In genomic region chr19:28772840-28773570, GRCm38 (mm10) we compare ENCODE assay signal across 10 mouse cellular contexts.
DNase-seq lines count a peak whose midpoint lies in the region; ATAC-seq and TF ChIP-seq lines count a peak whose summit lies in the region.
"Had no signal": no experiment of that assay in that cellular context is flagged by ENCODE, and none has a peak within 500 bp of the region (broad histone marks: within the 10 kb centered on the region; RNA-seq: fewer than 3 reads in every experiment).

No protein-coding gene starts in this region.

- WGBS in liver, postnatal 0 days (ENCODE audit: insufficient replicate concordance): 50% methylated on average over 9 of the region's 9 CpGs
- WGBS in liver, embryonic 12.5 days (ENCODE audit: insufficient replicate concordance): 45% methylated on average over 9 of the region's 9 CpGs

- DNase-seq in liver, postnatal 0 days: no peak
- no peak for DNase-seq in ES-E14 (ENCODE audit: low read depth, low spot score)
- DNase-seq in c-Kit-positive CD71-positive TER-119-negative erythroid progenitor cells, embryonic 14.5 days (ENCODE audit: low read depth): peak; percentile 8
- peak; percentile 88 for DNase-seq in thymus, postnatal 0 days (ENCODE audit: low spot score)
- DNase-seq in frontal cortex, adult 2 months (ENCODE audit: extremely low spot score in 1 of 2, low spot score in 1 of 2): no peak
- no peak for DNase-seq in gastrocnemius, postnatal 14 days
- DNase-seq: cerebellum, adult 11-12 months; gastrocnemius, postnatal 10 days; lung, embryonic 14.5 days had no signal

- no peak overlapping the region for H3K9ac ChIP-seq in liver, postnatal 0 days (replicated peaks)
- H3K9ac ChIP-seq in liver, embryonic 12.5 days: no peak overlapping the region
- H3K9ac ChIP-seq in ES-E14 (ENCODE audit: insufficient read depth, low read depth, low read length, poor library complexity, severe bottlenecking): no peak overlapping the region
- H3K9ac ChIP-seq: lung, embryonic 14.5 days had no signal

- no peaks in the 10 kb centered on the region for H3K4me1 ChIP-seq in liver, postnatal 0 days (ENCODE audit: insufficient read depth)
- H3K4me1 ChIP-seq in liver, embryonic 12.5 days: peaks cover 5% of the 10 kb centered on the region; the same call in 1 of the 2 replicates
- peaks cover 2 to 3% of the 10 kb centered on the region in 2 experiments; a peak in 3 of 4 replicates for H3K4me1 ChIP-seq in ES-E14 (ENCODE audit: control insufficient read depth in 2 of 2, insufficient read depth in 2 of 2, low read length in 2 of 2, poor library complexity in 1 of 2)

- no peak overlapping the region for H3K4me3 ChIP-seq in liver, postnatal 0 days (ENCODE audit: low read depth, low read length)
- H3K4me3 ChIP-seq in liver, embryonic 12.5 days: no peak overlapping the region
- H3K4me3 ChIP-seq in ES-E14 (ENCODE audit: insufficient read depth in 1 of 2, low read depth in 1 of 2, low read length in 2 of 2, poor library complexity in 1 of 2, severe bottlenecking in 1 of 2): peak overlapping the region in 1 of 2 experiments; percentile 30; a peak in 1 of 4 replicates

- in situ Hi-C loops in ES-E14 (cut with MboI; ENCODE audit: low sequenced_read_pairs in 2 of 2, unreplicated experiment in 2 of 2): loop anchor here in 1 of 2 experiments (25.0 kb wide), 1 partner anchor 636 kb away; no protein-coding TSS in a partner anchor

- no peaks in the 10 kb centered on the region for H3K36me3 ChIP-seq in liver, postnatal 0 days (replicated peaks; ENCODE audit: insufficient read depth, low read length)
- no peaks in the 10 kb centered on the region for H3K36me3 ChIP-seq in liver, embryonic 12.5 days
- no peaks in the 10 kb centered on the region for H3K36me3 ChIP-seq in ES-E14 (ENCODE audit: control insufficient read depth, insufficient read depth, low read length, poor library complexity, severe bottlenecking)

- ATAC-seq in liver, postnatal 0 days: peak; percentile 50
- no peak for ATAC-seq in liver, embryonic 12.5 days

- no peak overlapping the region for H3K27ac ChIP-seq in liver, postnatal 0 days (ENCODE audit: low read depth)
- H3K27ac ChIP-seq in liver, embryonic 12.5 days: no peak overlapping the region
- H3K27ac ChIP-seq in ES-E14 (ENCODE audit: insufficient read depth, low read depth, low read length, poor library complexity, severe bottlenecking): no peak overlapping the region

- H3K4me2 ChIP-seq in liver, postnatal 0 days (ENCODE audit: low read depth, low read length): no peak overlapping the region
- H3K4me2 ChIP-seq in liver, embryonic 12.5 days: no peak overlapping the region
- H3K4me2 ChIP-seq: lung, embryonic 14.5 days had no signal

- TF ChIP-seq EP300 in liver, postnatal 0 days (IDR thresholded peaks at IDR 0.05; ENCODE audit: low read depth): no peak

- H3K27me3 ChIP-seq in liver, postnatal 0 days (ENCODE audit: insufficient read depth, low read length): no peaks in the 10 kb centered on the region
- H3K27me3 ChIP-seq in liver, embryonic 12.5 days (replicated peaks): no peaks in the 10 kb centered on the region

- intact Hi-C loops in gastrocnemius, postnatal 14 days (cut with DNase I; ENCODE audit: low total_unique reads): loop anchor here (10.0 kb wide), 2 partner anchors 112 to 732 kb away; no protein-coding TSS in a partner anchor

- H3K9me3 ChIP-seq in liver, postnatal 0 days (ENCODE audit: low read length): no peaks in the 10 kb centered on the region
- H3K9me3 ChIP-seq in liver, embryonic 12.5 days (replicated peaks): no peaks in the 10 kb centered on the region
- H3K9me3 ChIP-seq in ES-E14 (ENCODE audit: control insufficient read depth, insufficient read depth, low read depth, low read length): no peaks in the 10 kb centered on the region

- TF ChIP-seq CTCF in liver, postnatal 0 days (IDR thresholded peaks at IDR 0.05; ENCODE audit: low read depth): no peak

TF ChIP-seq in ES-E14, 5 proteins besides CTCF, POLR2A, EP300 and RAD21:
- TF ChIP-seq HCFC1 (IDR thresholded peaks at IDR 0.05; ENCODE audit: borderline replicate concordance, insufficient read depth, low read length) (no peak), ZC3H11A (IDR thresholded peaks at IDR 0.05; ENCODE audit: borderline replicate concordance, low read depth, low read length) (no peak), CHD2 (IDR thresholded peaks at IDR 0.05; ENCODE audit: low read depth, low read length) (no peak), ZNF384 (IDR thresholded peaks at IDR 0.05; ENCODE audit: low read depth, low read length) (peak; percentile 25; the same call in 1 of the 2 replicates), MAFK (IDR thresholded peaks at IDR 0.05; ENCODE audit: insufficient read depth, low read depth, low read length) (peak; percentile 85)

Comparison
In these comparisons a context has a peak if more than half of its experiments do, and no peak if none do; other contexts are left out.
1. DNase-seq: peak in c-Kit-positive CD71-positive TER-119-negative erythroid progenitor cells, embryonic 14.5 days (single experiment) and thymus, postnatal 0 days (single experiment); none in liver, postnatal 0 days (single experiment), ES-E14 (single experiment), frontal cortex, adult 2 months (0 of 2) and gastrocnemius, postnatal 14 days (single experiment).